In the genomic region with DNA sequence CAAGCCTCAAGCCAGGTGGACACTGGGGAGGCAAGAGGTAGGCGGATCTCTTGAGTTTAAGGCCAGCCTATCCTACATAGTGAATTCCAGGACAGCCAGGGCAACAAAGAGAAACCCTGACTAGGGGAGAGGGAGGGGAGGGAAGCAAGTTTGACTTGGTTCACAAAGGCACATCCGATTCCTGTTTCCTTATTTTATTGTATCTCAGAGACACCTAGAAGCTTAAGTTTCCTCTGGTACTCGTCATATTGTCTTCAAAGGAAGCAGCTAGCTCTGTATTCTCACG, we compare ENCODE assay signal across 8 mouse cellular contexts. TPM values are rescaled to one million over a fixed set of nuclear protein-coding genes. Genes with fewer than 3 reads are reported as not detected.
DNase-seq lines count a peak whose midpoint lies in the region; ATAC-seq and TF ChIP-seq lines count a peak whose summit lies in the region.

No protein-coding gene starts in this region.

- H3K27me3 ChIP-seq in heart, embryonic 10.5 days (ENCODE audit: insufficient read depth, poor library complexity, severe bottlenecking), result no peaks in the 10 kb centered on the region
- H3K27me3 ChIP-seq in C2C12 (ENCODE audit: control insufficient read depth, insufficient read depth, insufficient read length), result no peaks in the 10 kb centered on the region
- H3K27me3 ChIP-seq in forebrain, embryonic 12.5 days, result no peaks in the 10 kb centered on the region
- no peaks in the 10 kb centered on the region for H3K27me3 ChIP-seq in liver, embryonic 11.5 days (replicated peaks; ENCODE audit: control insufficient read depth, insufficient read depth, low read length)

- 28% methylated on average over 4 of the region's 4 CpGs for WGBS in heart, embryonic 10.5 days
- WGBS in forebrain, embryonic 12.5 days, result 27% methylated on average over 4 of the region's 4 CpGs
- WGBS in liver, embryonic 11.5 days, result 23% methylated on average over 4 of the region's 4 CpGs

- no peaks in the 10 kb centered on the region for H3K9me3 ChIP-seq in heart, embryonic 10.5 days
- no peaks in the 10 kb centered on the region for H3K9me3 ChIP-seq in forebrain, embryonic 12.5 days
- H3K9me3 ChIP-seq in liver, embryonic 11.5 days (ENCODE audit: control insufficient read depth, low read length), result no peaks in the 10 kb centered on the region

- H3K9ac ChIP-seq in forebrain, embryonic 12.5 days, result peak overlapping the region; percentile 93; the same call in 1 of the 2 replicates
- peak overlapping the region; percentile 90 for H3K9ac ChIP-seq in liver, embryonic 11.5 days (ENCODE audit: low read depth, low read length)

- no peak for TF ChIP-seq CTCF in C2C12 (IDR thresholded peaks at IDR 0.05; ENCODE audit: control insufficient read depth, insufficient read depth, insufficient read length)

- H3K4me1 ChIP-seq in heart, embryonic 10.5 days, result peaks cover 46% of the 10 kb centered on the region
- H3K4me1 ChIP-seq in forebrain, embryonic 12.5 days, result peaks cover 46% of the 10 kb centered on the region
- H3K4me1 ChIP-seq in liver, embryonic 11.5 days (replicated peaks; ENCODE audit: control insufficient read depth, insufficient read depth, low read length), result peaks cover 34% of the 10 kb centered on the region

- H3K27ac ChIP-seq in heart, embryonic 10.5 days, result peak overlapping the region; percentile 92
- peak overlapping the region; percentile 96 for H3K27ac ChIP-seq in forebrain, embryonic 12.5 days
- peak overlapping the region; percentile 91 for H3K27ac ChIP-seq in liver, embryonic 11.5 days (ENCODE audit: low read depth, low read length)

- H3K4me2 ChIP-seq in forebrain, embryonic 12.5 days, result peak overlapping the region; percentile 84
- H3K4me2 ChIP-seq in liver, embryonic 11.5 days, result peak overlapping the region; percentile 100

- no peak for DNase-seq in heart, embryonic 10.5 days (ENCODE audit: low spot score)
- no peak for DNase-seq in heart, postnatal 4 days
- DNase-seq in liver, embryonic 11.5 days (ENCODE audit: low spot score), result no peak
- DNase-seq in ovary, postnatal 10 days (ENCODE audit: low spot score), result no peak

- H3K79me3 ChIP-seq in C2C12 (ENCODE audit: low read depth), result peaks cover 36% of the 10 kb centered on the region

- peak overlapping the region; percentile 98 for H3K4me3 ChIP-seq in heart, embryonic 10.5 days
- H3K4me3 ChIP-seq in C2C12 (ENCODE audit: insufficient read depth, poor library complexity, severe bottlenecking), result peak overlapping the region; percentile 98
- peak overlapping the region; percentile 93 for H3K4me3 ChIP-seq in forebrain, embryonic 12.5 days (replicated peaks)
- peak overlapping the region; percentile 79 for H3K4me3 ChIP-seq in liver, embryonic 11.5 days (ENCODE audit: low read depth, low read length)

- ATAC-seq in forebrain, embryonic 12.5 days (ENCODE audit: low FRiP score), result no peak
- ATAC-seq in liver, embryonic 11.5 days (replicated peaks; ENCODE audit: low FRiP score), result no peak
- ATAC-seq in inflammation-experienced regulatory T-cells, adult 6 months, result no peak
- no peak for ATAC-seq in monocyte, adult 5-6 weeks (replicated peaks; ENCODE audit: insufficient number of reproducible peaks, low FRiP score, low TSS enrichment, poor library complexity, severe bottlenecking)

- H3K79me2 ChIP-seq in C2C12 (ENCODE audit: control insufficient read depth, insufficient read depth), result peaks cover 64% of the 10 kb centered on the region

- peaks cover 34% of the 10 kb centered on the region for H3K36me3 ChIP-seq in heart, embryonic 10.5 days
- H3K36me3 ChIP-seq in C2C12 (ENCODE audit: control insufficient read depth, insufficient read depth), result peaks cover 43% of the 10 kb centered on the region
- H3K36me3 ChIP-seq in forebrain, embryonic 12.5 days (replicated peaks), result peaks cover 37% of the 10 kb centered on the region
- H3K36me3 ChIP-seq in liver, embryonic 11.5 days (ENCODE audit: control insufficient read depth, insufficient read depth, low read length), result peaks cover 14% of the 10 kb centered on the region; the same call in 1 of the 2 replicates

- H3ac ChIP-seq in C2C12 (ENCODE audit: control insufficient read depth, insufficient read length, low read depth), result peak overlapping the region; percentile 67

TF ChIP-seq in C2C12, 6 proteins besides CTCF, POLR2A, EP300 and RAD21:
- no peak for TF ChIP-seq CEBPB (IDR thresholded peaks at IDR 0.05; ENCODE audit: low read depth)
- no peak for TF ChIP-seq MAX (IDR thresholded peaks at IDR 0.05)
- no peak for TF ChIP-seq FOSL1 (IDR thresholded peaks at IDR 0.05; ENCODE audit: insufficient read depth, low read length, poor library complexity, severe bottlenecking)
- no peak for TF ChIP-seq MYOG (IDR thresholded peaks at IDR 0.05; ENCODE audit: control insufficient read depth, extremely low read depth, insufficient read length)

RNA-seq across cellular contexts. Expression of gene Nabp2, which starts 0.8 kb away (rescaled TPM):
- polyA plus RNA-seq in heart, embryonic 10.5 days (2016; fragmentation: Nextera tagmentation; extraction: Ambion mirVana), result 76.5 and 87.9 TPM in 2 replicates
- total RNA-seq in heart, postnatal 4 days (2021), result 10 to 100 TPM; 44.1 to 47.1 TPM
- polyA plus RNA-seq in C2C12 (2012; fragmentation: generic; extraction: Trizol), result 93.0 TPM
- polyA plus RNA-seq in forebrain, embryonic 12.5 days (2016; fragmentation: Nextera tagmentation; extraction: Ambion mirVana), result 141 and 155 TPM in 2 replicates
- polyA plus RNA-seq in liver, embryonic 11.5 days (2014; fragmentation: Nextera tagmentation; extraction: Ambion mirVana), result 101 and 104 TPM in 2 replicates
- 10 to 100 TPM; 68.8 to 87.0 (median 73.8) TPM for polyA plus RNA-seq in inflammation-experienced regulatory T-cells, adult 6 months (2017; shearing (Covaris generic))
- total RNA-seq in monocyte, adult 5-6 weeks (2017), result 34.6 to 49.4 TPM (median 44.2 TPM) in 3 replicates

RNA-seq across cellular contexts. Expression of gene Rnf41, which starts 1.0 kb away (rescaled TPM):
- polyA plus RNA-seq in heart, embryonic 10.5 days (2016; fragmentation: Nextera tagmentation; extraction: Ambion mirVana), result 31.0 and 34.3 TPM in 2 replicates
- 10 to 100 TPM; 25.0 to 27.0 TPM for total RNA-seq in heart, postnatal 4 days (2021)
- 34.0 TPM for polyA plus RNA-seq in C2C12 (2012; fragmentation: generic; extraction: Trizol)
- polyA plus RNA-seq in forebrain, embryonic 12.5 days (2016; fragmentation: Nextera tagmentation; extraction: Ambion mirVana), result 61.9 and 62.0 TPM in 2 replicates
- polyA plus RNA-seq in liver, embryonic 11.5 days (2014; fragmentation: Nextera tagmentation; extraction: Ambion mirVana), result 19.1 and 20.4 TPM in 2 replicates
- 10 to 100 TPM; 25.2 to 42.2 (median 37.9) TPM for polyA plus RNA-seq in inflammation-experienced regulatory T-cells, adult 6 months (2017; shearing (Covaris generic))
- total RNA-seq in monocyte, adult 5-6 weeks (2017), result 16.2 to 36.8 TPM (median 28.3 TPM) in 3 replicates

RNA-seq across cellular contexts. Expression of gene Slc39a5, which starts 9.5 kb away (rescaled TPM):
- 0.07 and 2.4 TPM in 2 replicates for polyA plus RNA-seq in heart, embryonic 10.5 days (2016; fragmentation: Nextera tagmentation; extraction: Ambion mirVana)
- total RNA-seq in heart, postnatal 4 days (2021), result not detected
- not detected for polyA plus RNA-seq in C2C12 (2012; fragmentation: generic; extraction: Trizol)
- polyA plus RNA-seq in forebrain, embryonic 12.5 days (2016; fragmentation: Nextera tagmentation; extraction: Ambion mirVana), result not detected in 2 replicates
- 16.5 and 17.6 TPM in 2 replicates for polyA plus RNA-seq in liver, embryonic 11.5 days (2014; fragmentation: Nextera tagmentation; extraction: Ambion mirVana)
- not detected for polyA plus RNA-seq in inflammation-experienced regulatory T-cells, adult 6 months (2017; shearing (Covaris generic))
- not detected in 3 replicates for total RNA-seq in monocyte, adult 5-6 weeks (2017)

RNA-seq across cellular contexts. Expression of gene Ankrd52, which starts 33.6 kb away (rescaled TPM):
- 10.9 and 12.7 TPM in 2 replicates for polyA plus RNA-seq in heart, embryonic 10.5 days (2016; fragmentation: Nextera tagmentation; extraction: Ambion mirVana)
- total RNA-seq in heart, postnatal 4 days (2021), result 10 to 100 TPM; 44.4 to 44.9 TPM
- 35.9 TPM for polyA plus RNA-seq in C2C12 (2012; fragmentation: generic; extraction: Trizol)
- 11.3 and 13.9 TPM in 2 replicates for polyA plus RNA-seq in forebrain, embryonic 12.5 days (2016; fragmentation: Nextera tagmentation; extraction: Ambion mirVana)
- polyA plus RNA-seq in liver, embryonic 11.5 days (2014; fragmentation: Nextera tagmentation; extraction: Ambion mirVana), result 12.2 and 13.4 TPM in 2 replicates
- polyA plus RNA-seq in inflammation-experienced regulatory T-cells, adult 6 months (2017; shearing (Covaris generic)), result 1 to 10 TPM; 1.7 to 6.7 (median 3.6) TPM
- total RNA-seq in monocyte, adult 5-6 weeks (2017), result 6.5 to 18.2 TPM (median 8.3 TPM) in 3 replicates

RNA-seq across cellular contexts. Expression of gene Coq10a, which starts 41.7 kb away (rescaled TPM):
- 9.7 and 10.7 TPM in 2 replicates for polyA plus RNA-seq in heart, embryonic 10.5 days (2016; fragmentation: Nextera tagmentation; extraction: Ambion mirVana)
- total RNA-seq in heart, postnatal 4 days (2021), result 10 to 100 TPM; 82.0 to 85.7 TPM
- polyA plus RNA-seq in C2C12 (2012; fragmentation: generic; extraction: Trizol), result 13.7 TPM
- 24.2 and 25.5 TPM in 2 replicates for polyA plus RNA-seq in forebrain, embryonic 12.5 days (2016; fragmentation: Nextera tagmentation; extraction: Ambion mirVana)
- 8.4 and 10.5 TPM in 2 replicates for polyA plus RNA-seq in liver, embryonic 11.5 days (2014; fragmentation: Nextera tagmentation; extraction: Ambion mirVana)
- 10 to 100 TPM; 12.8 to 19.9 (median 17.3) TPM for polyA plus RNA-seq in inflammation-experienced regulatory T-cells, adult 6 months (2017; shearing (Covaris generic))
- 18.2 to 21.9 TPM (median 19.4 TPM) in 3 replicates for total RNA-seq in monocyte, adult 5-6 weeks (2017)
